Mouse (Mus musculus): Measurements from ENCODE around the gene Mslnl.
"Not testable (repeated sequence)": the region's sequence is repeated elsewhere in the genome, so short reads cannot be mapped to it uniquely, and the experiment has no call there.

The Mslnl gene

GRCm38 (mm10) chr17:25735745-25736144, at the start of gene Mslnl:
Gene Mslnl, plus strand, starts transcription at chr17:25736042.
- DNase-seq = no peak

- peak; percentile 72 for DNase-seq
Measured at GRCm38 (mm10) chr17:25686323-25686722, 49.5 kb upstream of the Mslnl start.

- DNase-seq = no peak
Measured at GRCm38 (mm10) chr17:25688922-25689321, 46.9 kb upstream of the Mslnl start.

- DNase-seq = peak; percentile 35
Measured at GRCm38 (mm10) chr17:25696263-25696662, 39.6 kb upstream of the Mslnl start.

- DNase-seq = peak; percentile 91
Measured at GRCm38 (mm10) chr17:25698446-25698845, 37.4 kb upstream of the Mslnl start.

GRCm38 (mm10) chr17:25700863-25701496, 34.9 kb upstream of the Mslnl start:
- no peak for DNase-seq

GRCm38 (mm10) chr17:25709994-25710393, 25.8 kb upstream of the Mslnl start:
- DNase-seq = no peak

- no peak for DNase-seq
Measured at GRCm38 (mm10) chr17:25711136-25711535, 24.7 kb upstream of the Mslnl start.

GRCm38 (mm10) chr17:25715627-25716026, 20.2 kb upstream of the Mslnl start:
- no peak for DNase-seq

- DNase-seq = no peak
Measured at GRCm38 (mm10) chr17:25716130-25716529, 19.7 kb upstream of the Mslnl start.

GRCm38 (mm10) chr17:25716711-25717637, 18.9 kb upstream of the Mslnl start, which contains the start of gene Gng13:
Gene Gng13, plus strand, starts transcription at chr17:25717171.
- peak; percentile 49 for DNase-seq

- no peak for DNase-seq
Measured at GRCm38 (mm10) chr17:25717691-25718090, 18.2 kb upstream of the Mslnl start.

GRCm38 (mm10) chr17:25721476-25721875, 14.4 kb upstream of the Mslnl start:
- DNase-seq = no peak

GRCm38 (mm10) chr17:25723470-25723869, 12.4 kb upstream of the Mslnl start:
- no peak for DNase-seq

- DNase-seq = peak; percentile 40
Measured at GRCm38 (mm10) chr17:25723919-25724318, 11.9 kb upstream of the Mslnl start.

- DNase-seq = no peak
Measured at GRCm38 (mm10) chr17:25725264-25725663, 10.6 kb upstream of the Mslnl start.

GRCm38 (mm10) chr17:25727265-25728008, 8.4 kb upstream of the Mslnl start, which contains the start of the genes Chtf18 and Rpusd1:
Gene Chtf18, minus strand, starts transcription at chr17:25727419.
Gene Rpusd1, plus strand, starts transcription at chr17:25727670.
- peak; percentile 100 for DNase-seq

GRCm38 (mm10) chr17:25728009-25728270, 7.9 kb upstream of the Mslnl start:
- DNase-seq = no peak

GRCm38 (mm10) chr17:25732082-25732481, 3.8 kb upstream of the Mslnl start:
- peak; percentile 88 for DNase-seq

- no peak for DNase-seq
Measured at GRCm38 (mm10) chr17:25735246-25735645, 596 bp upstream of the Mslnl start.

GRCm38 (mm10) chr17:25738861-25739260, 3.0 kb downstream of the Mslnl start:
- DNase-seq = no peak

GRCm38 (mm10) chr17:25741471-25741870, 5.6 kb downstream of the Mslnl start:
- DNase-seq = not testable (repeated sequence)

GRCm38 (mm10) chr17:25743831-25744230, 8.0 kb downstream of the Mslnl start:
- no peak for DNase-seq

All from embryo, embryonic 11 days (tissue).